Mouse (Mus musculus) G1E (cell line): ENCODE results near the gene Grifin.

Experiments used
- CTCF ChIP-seq: IDR thresholded peaks from 2 replicates; pipeline ENCODE4 v1.5.1; 2012; ENCODE audit warnings: low read depth, low read length, inconsistent platforms, mixed read lengths
- TAL1 ChIP-seq: conservative IDR thresholded peaks from 2 replicates; pipeline ENCODE4 v1.6.1; 2012; ENCODE audit warnings: low read depth, low read length, inconsistent platforms, mixed read lengths

- TF ChIP-seq CTCF = no peak
- no peak for TF ChIP-seq TAL1
These were observed 580 bp upstream of the Grifin start for GRCm38 (mm10) chr5:140565451-140565850.
